In the genomic region with DNA sequence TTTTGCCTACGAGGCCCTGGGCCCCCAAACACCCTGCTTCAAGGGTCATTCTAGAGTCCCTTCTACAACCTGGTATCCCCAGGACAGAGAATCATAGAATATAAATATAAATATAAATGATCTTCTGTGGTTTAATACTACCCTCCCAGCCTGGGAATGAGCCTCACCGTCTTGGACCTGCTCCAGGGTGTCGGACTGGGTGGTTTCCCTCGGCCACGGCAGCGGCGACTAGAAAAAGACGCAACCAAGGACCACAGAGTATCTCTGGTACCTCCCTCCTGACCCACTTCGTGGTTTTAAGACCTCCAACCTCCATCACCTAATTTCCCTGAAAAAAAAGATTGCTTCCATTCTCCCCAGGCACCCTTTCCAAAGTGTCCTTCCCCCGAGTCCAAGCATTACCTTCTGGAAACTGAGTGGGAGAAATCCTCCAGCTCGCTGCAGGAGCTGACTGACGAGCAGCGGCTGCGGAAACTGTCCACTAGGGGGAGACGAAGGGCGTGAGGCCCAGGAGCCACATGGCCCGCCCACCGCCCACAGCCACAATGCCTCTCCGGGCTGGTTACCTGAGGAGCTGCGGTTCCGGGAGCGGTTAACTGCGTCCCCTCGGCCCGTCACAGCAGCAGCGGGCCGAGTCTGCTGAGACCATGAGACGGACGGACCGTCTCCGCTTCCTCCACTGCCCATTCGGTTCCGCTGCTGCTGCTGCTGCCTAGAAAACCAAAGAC, we compare ENCODE assay signal across 1 mouse cellular context.
TF ChIP-seq lines count a peak whose summit lies in the region.

No protein-coding gene starts in this region.

TF ChIP-seq in C2C12, 6 proteins besides CTCF, POLR2A, EP300 and RAD21 (continued from another document):
- TF ChIP-seq MYOG (IDR thresholded peaks at IDR 0.05; ENCODE audit: control insufficient read depth, extremely low read depth, insufficient read length), result no peak
- TF ChIP-seq FOSL1 (IDR thresholded peaks at IDR 0.05; ENCODE audit: insufficient read depth, low read length, poor library complexity, severe bottlenecking), result no peak
- no peak for TF ChIP-seq MAX (IDR thresholded peaks at IDR 0.05)
- no peak for TF ChIP-seq CEBPB (IDR thresholded peaks at IDR 0.05; ENCODE audit: low read depth)
- no peak for TF ChIP-seq MYOD1 (IDR thresholded peaks at IDR 0.05; ENCODE audit: control insufficient read depth, insufficient read length, low read depth)
